Mouse (Mus musculus): ENCODE results near the gene Bmp8a.
A peak's percentile ranks its signal among the peaks of the same experiment; 100 is the strongest.

The Bmp8a gene

GRCm38 (mm10) chr4:123284731-123285624 is 58.1 kb downstream of the Bmp8a start:
- DNase-seq: no peak

- peak; percentile 7 for DNase-seq
These were observed 59.4 kb downstream of the Bmp8a start for GRCm38 (mm10) chr4:123283675-123284064.

GRCm38 (mm10) chr4:123282915-123283674 is 60.0 kb downstream of the Bmp8a start:
- peak; percentile 24 for DNase-seq

DNA sequence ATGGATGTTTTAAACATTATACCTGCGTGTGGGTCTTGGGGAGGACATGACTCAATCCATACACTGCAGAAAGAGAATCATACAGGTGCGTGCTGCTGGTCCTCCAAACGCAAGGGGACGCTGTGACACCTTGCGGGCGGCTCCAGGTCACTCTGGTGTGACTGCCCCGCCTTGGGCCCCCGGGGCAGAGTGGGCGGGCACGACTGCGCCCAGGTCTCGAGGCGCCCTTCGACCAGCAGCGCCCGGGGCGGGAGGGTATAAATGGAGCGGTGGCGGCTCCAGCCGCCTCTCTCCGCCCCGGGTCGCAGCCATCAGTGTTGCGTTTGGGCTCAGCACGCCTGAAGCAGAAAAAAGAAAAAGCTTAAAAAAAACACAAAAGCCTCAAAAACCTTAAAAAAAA is 60.6 kb downstream of the Bmp8a start:
- peak; percentile 91 for DNase-seq

DNA sequence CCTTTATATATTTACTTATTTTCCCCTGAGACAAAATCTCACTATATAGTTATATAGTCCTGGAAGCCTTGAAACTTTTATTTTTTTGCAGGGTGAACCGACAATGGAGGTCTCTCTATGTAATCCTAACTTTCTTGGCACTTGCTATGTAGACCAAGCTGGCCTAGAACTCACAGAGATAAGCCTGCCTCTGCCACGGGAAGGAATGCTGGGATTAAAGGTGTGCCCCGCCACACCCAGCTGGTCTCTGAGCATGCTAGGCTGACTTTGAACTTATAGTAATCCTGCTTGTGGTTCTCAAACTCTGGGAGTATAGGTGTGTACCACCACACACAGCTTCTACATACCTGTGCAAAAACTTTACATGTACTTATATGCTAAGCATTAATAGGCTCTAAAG is 62.9 kb downstream of the Bmp8a start:
- no peak for DNase-seq

- no peak for DNase-seq
These were observed 72.0 kb downstream of the Bmp8a start for GRCm38 (mm10) chr4:123271063-123271462.

Data from lung, postnatal 14 days (tissue).